Mouse (Mus musculus) gonadal fat pad, adult 2 months (tissue): ENCODE results near the gene Aspdh. TPM values are rescaled to one million over a fixed set of nuclear protein-coding genes. Genes with fewer than 3 reads are reported as not detected.

Source experiments
- DNase-seq: peaks from one replicate; pipeline ENCODE4 v3.0.0-alpha.2; 2012; ENCODE audit warnings: low read depth
- polyA plus RNA-seq: library from polyadenylated mRNA; depleted of rRNA; stranded (reverse); fragments of >200 nt; gene quantifications from 2 replicates; pipeline ENCODE4 v1.2.3, GENCODE M21; 2012; rRNA removed

Gene Aspdh
- polyA plus RNA-seq, result 0.20 and 0.23 TPM in 2 replicates

DNA sequence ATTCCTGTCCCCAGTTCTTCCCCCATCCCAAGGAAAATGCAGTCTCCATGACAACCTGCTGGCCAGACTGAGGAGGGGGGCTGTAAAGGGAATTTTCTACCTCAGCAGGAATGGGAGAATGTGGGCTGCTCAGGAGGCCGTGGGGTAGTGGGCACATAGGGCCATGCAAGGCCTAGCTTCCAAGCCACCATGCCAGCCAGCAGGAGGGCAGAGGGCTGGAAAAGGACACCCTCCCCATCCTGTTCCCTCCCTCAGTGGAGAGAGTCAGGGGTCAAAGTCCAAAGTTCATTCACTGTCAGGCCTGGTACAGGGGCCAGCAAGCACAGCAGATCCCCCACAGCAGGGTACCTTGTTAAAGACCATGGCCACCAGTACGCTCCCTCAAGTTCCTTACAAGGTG is at the start of gene Aspdh:
TSS of gene Aspdh (plus strand) at position 281 of the 400 bp plus-strand sequence.
- no peak for DNase-seq

DNA sequence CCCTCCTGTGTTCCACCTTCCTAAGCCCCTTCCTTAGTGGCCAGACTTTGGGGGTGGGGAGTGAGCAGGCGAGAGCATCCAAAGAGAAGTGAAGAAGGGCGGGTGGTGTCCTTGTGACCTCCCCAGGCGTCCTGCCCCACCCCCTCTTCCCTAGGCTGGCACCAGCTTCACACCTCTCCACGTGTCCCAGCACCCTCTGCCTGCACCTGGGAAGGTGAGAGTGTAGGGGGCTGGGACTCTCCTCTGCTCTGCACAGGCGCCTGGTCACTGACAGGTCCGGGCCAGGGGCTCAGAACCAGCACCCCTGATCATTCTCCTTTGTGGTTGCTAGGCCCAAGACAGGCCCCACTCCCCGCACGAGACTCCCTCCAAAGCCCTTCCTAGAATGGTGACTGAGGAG is 37.5 kb upstream of the Aspdh start:
- DNase-seq, result no peak

DNA sequence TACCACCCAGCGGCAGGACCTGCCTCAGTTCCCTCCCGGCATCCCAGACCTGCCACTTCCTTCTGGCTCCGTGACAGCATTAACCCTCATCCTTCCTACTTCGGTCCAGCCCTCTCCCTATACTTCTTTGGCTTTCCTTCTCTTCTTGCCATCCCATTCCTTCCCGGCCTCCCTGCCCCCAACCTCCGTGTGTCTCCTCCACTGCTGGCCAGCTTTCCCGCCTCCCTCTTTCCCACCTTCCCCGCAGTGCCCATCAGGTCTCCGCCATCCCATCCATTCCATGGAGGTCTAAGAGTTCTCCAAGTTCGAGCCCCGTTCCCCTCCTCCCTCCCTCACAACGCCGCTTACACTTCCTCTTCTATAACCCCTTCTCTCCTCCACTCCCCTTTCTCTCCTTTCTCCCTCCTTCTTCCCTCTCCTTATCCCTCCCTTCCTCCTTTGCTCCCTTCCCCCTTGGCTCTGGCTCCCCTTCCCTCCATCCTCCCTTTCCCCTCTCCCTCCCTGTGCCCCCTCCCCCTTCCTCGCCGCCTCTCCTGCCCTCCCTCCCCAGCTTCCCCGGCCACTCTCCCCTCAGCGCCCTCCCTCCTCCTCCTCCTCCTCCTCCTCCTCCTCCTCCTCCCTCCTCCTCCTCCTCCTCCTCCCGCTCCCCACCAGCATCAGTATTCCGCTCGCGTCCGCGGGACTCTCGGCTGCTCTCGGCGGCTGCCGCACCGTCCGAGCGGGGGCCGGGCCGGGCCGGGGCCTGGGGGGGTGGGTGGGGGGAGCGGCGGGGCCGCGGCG is 36.8 kb upstream of the Aspdh start:
- no peak for DNase-seq

DNA sequence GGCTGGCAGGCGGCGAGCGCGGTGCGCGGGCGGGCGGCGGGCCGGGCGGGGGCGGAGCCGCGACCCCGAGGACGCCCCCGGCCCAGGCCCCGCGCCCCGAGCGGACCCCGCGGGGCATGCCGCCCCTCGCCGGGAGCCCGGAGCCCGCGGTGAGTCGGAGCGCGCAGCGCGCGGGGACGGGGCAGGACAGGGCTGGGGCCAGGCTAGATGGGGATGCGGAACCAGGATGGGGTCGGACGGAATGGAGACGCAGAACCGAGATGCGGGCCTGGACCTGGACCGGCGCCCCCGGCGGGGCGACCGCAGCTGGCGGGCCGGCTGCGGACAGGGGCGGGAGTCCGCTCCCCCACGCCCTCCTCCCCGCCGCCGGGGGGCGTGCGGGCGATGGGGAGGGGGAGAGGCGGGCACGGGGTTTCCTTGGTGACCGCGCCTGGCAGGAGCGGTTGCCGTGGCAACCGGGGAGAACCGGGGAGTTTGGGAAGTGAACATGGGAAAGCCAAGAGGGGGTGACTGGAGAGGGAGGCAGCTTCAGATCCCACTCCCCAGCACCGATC is 36.1 kb upstream of the Aspdh start, which contains the start of gene Lrrc4b:
TSS of gene Lrrc4b (plus strand) at position 51 of the 554 bp plus-strand sequence.
- no peak for DNase-seq

DNA sequence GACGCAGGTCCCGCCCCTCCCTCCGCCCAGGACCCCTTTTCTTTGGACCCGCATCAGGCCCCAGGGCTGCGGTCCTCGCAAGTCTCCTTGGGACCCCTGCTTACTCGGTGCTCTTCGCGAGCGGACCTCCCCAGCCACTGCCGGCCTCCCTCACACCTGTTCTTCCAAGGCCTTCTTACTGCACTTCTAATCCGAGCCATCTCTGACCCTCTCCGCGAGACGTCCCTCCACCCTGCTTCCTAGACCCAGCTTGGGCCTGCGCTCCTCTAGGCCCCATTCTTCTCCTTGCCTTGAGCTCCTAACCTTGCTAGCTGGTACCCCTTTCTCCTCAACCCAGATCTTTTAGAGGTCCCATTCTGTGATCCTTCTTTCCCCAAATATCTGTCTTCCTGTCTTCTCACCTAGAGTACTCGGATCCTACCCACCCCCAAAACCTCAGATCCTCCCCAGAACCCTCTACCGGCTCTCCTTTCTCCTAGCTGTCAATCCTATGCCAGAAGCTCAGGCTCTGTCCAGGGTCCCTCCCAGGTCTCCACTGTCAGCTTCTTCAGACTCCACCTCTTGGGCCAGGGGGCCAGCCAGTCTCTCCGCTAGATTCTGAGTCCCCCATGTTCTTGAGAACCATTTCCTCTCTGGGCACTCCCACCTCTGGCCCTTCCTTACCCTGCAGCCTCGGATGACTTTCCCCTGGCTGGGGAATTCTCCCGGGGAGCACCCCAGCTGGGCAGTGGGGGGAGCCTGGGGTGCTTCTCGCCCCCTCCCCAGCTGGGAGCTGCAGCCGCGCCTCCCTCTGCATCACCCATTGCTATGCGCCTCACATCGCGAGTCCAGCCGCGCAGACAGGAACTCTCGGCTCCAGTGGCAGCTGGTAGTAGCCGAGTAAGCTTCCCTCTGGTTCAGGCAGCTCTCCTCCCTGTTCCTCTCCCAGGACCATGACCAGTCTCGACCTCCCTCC is 35.4 kb upstream of the Aspdh start:
- DNase-seq, result no peak

DNA sequence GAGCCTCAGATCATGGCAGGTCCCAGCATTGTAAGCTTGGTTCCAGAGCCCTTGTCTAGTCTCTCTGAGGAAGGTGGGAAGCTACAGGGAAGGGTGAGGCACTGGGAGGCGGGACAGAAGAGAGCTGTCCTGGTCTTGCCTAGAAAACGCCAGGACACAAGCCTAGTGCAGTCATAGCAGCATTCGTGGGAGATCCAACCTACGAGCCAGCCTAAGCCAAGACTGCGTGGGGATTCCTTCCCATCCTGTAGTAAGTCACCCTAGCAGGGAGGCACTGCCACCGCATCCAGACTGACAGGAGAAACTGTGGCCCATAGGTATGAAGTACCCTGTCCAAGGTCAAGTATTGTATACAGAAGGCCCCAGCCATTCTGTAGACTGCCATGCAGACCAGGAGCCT is 32.6 kb upstream of the Aspdh start:
- no peak for DNase-seq

DNA sequence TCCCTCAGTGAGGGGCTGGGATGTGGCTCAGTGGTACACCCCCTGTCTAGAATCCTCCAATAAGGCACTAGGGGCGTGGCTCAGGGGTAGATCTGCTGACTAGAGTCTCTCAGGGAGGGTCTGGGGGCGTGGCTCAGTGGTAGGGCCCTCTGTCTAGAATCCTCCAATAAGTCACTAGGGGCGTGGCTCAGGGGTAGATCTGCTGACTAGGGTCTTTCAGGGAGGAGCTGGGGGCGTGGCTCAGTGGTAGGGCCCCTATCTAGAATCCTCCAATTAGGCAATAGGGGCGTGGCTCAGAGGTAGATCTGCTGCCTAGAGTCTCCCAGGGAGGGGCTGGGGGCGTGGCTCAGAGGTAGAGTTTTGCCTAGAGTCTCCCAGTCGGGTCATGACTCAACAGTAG is 31.8 kb upstream of the Aspdh start:
- DNase-seq, result no peak

DNA sequence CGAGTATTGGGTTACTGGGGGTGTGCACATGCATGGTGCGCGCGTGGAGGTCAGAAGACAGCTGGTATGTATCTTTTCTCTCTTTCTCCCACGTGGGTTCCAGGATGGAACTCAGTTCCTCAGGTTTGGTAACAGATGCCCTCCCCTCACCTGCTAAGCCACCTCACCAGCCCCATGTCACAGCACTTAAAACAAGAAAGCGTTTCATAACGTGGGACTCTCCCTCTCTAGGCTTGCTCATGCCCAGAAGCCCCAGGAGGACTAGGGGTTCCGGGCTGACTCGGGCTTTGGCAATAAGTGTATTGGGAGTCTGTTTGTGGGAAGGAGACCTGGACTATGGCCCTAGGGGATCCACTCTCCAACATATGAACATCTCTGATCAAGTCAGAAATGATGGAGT is 31.1 kb upstream of the Aspdh start:
- DNase-seq, result no peak

DNA sequence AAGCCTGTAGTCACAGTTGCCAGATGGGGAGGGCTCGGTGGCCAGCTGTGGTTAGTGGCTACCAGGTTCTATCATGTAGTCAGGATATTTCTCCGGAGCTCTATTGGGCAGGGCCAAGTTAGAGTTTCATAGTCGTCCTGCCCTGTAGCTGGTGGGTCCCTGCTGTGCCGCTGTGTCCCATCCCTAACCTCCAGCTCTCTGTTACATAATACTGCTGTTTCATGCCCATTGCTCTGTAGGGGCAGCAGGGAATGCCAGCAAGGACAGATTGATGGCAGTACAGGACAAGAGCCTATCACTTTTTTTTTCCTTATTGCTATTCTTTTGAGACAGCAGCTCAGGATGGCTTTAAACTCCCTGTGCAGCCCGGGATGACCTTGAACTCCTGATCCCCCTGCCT is 29.4 kb upstream of the Aspdh start:
- DNase-seq, result no peak

DNA sequence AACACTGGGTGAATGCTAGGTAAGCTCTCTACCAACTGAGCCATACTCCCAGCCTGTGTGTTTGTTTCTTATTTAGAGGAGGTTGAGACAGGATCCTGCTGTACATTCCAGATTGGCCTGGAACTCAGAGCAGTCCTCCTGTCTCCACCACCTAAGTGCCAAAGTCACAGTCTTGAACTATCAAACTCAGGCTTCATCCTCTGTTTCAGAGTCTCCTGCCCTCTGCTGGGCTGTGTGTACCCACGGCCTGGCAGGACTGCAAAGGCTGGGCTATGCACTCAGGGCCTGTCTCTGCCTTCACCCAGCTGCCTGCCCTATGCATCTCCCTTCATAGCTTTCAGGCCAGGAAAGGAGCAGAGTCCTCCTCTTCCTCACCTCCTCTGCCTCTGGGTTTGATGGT is 28.9 kb upstream of the Aspdh start:
- DNase-seq, result no peak

DNA sequence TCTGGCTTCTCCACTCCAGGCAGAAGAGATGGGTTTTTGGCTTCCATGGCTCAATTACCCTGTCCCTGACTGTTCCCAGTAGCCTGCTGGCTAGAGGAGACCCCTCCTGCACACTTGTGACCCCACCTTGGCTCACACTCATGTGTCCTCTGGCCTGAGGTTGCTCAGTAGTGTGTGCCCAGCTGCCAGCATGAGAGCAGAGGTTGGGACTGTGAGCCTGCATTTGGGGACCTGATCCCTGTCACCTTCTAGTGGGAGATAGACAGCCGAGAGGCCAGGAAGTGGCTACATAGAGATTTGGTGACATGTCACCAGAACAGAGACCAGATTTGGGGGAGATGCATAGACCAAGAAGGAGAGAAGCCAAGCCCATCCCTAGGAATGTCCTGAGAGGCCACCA is 28.0 kb upstream of the Aspdh start:
- no peak for DNase-seq

DNA sequence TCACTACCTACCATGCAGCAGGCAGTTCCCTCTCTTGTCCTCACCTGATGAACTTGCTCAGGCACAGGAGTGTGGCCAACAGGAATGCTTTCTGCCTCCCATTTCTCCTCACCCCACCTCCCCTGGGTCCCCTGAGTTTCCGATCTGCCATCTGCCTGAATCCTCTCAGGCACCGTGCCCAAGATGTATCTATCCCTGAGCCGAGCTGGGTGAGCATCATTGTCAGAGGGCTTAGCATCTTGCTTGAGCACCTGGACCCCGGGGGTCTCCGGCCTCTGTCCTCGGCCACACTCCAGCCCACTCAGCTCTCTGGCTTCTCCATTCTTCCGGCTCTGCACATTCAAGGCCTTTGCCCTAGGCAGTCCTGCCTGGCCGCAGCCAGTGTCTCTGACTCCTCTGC is 27.3 kb upstream of the Aspdh start:
- DNase-seq, result no peak

DNA sequence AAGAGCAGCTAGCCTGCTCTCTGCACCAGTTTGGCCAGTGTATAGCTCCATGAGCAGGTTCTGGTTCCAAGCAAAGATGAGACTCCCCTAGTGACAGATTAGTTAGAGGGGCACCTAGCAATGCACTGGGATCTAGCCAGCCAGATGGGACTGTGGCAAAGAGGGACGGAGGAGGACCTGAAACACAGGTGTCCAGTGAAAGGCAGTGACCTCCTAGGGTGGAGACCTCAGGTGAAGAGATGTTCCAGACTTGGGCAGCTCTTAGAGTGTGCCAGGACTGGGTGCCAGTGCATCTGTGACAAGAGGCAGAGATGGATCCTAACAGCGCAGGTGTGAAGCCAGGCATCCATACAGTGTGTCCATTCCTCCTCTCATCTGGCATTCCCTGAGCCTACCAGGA is 25.5 kb upstream of the Aspdh start:
- DNase-seq, result no peak

DNA sequence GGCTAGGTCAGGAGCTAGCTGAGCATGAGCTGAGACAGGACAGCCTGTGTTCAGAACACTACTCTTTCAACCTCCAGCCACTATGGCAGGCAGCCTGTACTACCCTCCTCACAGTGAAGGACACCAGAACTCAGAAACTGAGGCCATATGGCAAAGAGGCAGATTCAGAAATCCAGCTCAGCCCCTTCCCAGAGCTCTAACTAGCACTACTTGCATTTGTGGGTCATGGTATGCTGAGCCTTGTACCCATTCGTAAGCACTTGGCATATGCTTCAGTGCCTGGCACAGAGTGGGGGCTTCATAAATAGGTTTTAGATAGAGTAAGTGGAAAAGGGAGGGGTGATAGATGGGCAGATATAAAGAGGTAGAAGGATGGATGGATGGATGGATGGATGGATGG is 24.7 kb upstream of the Aspdh start:
- no peak for DNase-seq

DNA sequence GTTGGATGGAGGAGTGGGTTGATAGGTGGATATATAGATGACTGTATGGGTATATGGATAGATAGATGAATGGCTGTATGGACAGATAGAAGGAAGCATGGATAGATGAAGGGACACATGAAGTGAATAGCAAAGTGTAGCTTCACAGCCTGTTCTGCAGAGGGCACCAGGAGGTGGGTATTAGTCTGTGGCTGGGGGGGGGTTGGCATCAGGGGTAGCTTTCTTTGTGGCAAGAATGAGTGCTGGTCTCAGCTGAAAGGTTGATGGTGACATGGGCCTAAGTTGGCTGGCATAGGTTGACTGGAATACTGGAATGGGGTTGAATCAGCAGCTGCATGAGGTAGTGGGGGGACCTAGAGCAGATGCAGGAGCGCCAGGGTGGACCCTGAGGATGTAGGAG is 24.0 kb upstream of the Aspdh start:
- DNase-seq, result no peak

DNA sequence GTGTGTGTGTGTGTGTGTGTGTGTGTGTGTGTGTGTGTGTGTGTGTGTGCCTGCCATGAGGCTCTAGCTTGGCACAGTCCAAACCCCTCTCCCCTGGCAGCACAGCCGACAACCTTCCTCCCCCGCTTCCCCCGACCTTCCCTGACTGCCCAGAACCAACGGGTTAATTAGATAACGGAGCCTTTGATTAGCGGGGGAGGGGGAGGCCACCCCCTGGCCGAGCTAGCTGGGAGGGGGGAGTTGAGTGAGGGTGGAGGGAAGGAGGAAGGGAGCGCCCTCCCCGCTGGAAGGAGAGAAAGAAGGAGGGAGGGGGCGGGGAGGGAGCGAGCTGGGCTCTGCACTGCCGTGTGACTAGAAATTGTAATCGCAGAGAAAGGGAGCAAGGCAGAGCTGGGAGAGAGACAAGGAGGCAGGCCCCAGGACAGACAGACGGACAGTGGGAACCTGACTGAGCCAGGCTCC is 23.5 kb upstream of the Aspdh start:
- no peak for DNase-seq

DNA sequence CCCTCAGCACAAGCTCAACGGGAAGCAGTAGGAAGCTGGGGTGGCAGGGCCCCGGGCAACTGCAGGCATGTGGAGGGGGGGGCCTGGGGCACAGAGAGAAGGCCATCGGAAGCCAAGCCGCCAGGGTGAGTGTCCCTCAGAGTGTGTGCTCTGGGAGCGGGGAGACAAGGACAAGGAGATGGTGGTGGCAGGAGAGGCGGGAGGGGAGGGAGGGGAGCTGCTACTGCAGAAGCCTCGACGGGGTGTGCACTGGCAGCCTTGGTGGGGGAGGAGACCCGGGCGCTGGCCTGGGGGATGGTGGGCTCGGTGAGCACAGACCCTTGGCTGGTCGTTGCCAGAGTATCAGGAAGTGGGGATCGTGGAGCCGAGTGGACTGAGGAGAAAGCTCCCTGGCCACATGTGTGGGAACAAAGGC is 22.8 kb upstream of the Aspdh start:
- no peak for DNase-seq

DNA sequence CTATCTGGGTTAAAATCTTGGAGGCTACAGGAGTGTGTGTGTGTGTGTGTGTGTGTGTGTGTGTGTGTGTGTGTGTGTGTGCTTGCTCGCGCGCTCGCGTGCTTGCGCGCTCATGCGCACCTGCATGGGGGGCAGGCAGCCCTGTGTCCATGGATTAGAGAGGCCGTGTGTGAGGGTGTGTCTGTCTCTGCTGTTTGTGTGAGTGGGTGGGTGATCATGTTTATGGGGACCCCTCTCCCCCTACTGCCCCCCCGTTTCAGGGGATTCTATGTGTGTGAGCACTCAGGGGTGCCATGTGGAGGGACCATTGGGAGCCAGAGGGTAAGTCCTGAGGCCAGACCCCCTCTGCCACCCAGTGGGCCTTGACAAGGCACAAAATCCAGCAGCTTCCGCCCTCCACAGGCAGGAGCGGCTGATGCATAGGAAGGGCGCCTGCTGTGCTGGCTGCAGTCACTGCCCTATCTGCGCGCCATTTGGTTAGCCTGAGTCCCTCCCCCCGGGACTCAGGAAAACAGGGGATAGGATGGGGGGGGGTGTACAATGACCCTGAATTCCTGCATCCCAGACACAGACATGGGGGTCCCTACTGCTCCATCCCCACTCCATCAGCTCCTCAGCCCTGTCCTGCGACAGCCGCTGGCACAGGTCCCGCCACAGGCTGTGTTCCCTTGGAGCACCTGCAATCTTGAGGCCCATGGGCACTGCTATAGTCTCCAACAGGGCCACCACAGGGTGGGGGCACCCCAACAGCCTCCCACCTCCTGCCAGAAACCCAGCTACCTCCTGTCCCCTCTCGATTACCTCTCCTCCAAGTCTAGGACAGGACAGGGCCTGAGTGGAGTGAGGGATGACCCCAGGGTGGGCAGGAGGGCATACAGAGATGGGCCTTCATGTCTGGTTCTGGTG is 21.7 kb upstream of the Aspdh start:
- DNase-seq, result no peak

DNA sequence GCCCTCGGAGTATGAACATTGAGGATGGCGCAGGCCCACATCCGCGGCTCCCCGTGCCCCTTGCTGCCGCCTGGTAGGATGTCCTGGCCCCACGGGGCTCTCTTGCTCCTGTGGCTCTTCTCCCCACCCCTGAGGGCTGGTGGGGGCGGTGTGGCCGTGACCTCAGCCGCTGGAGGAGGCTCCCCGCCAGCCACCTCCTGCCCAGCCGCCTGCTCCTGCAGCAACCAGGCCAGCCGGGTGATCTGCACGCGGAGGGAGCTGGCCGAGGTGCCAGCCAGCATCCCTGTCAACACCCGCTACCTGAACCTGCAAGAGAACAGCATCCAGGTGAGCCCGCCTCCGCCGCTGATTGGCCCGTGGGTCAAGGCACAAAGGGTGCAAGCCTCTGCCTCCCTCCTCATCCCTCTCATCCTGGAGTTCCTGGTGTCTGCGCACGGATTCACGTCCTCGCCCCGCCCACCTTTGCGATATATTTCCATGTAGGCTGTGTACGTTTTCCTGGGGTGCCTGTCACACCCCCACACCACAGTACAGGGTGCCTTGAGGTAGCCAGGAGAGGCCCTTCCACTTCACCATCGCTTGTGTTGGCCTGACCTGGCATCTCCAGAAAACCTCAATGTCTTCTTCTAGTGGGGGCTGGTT is 20.2 kb upstream of the Aspdh start:
- DNase-seq, result no peak

DNA sequence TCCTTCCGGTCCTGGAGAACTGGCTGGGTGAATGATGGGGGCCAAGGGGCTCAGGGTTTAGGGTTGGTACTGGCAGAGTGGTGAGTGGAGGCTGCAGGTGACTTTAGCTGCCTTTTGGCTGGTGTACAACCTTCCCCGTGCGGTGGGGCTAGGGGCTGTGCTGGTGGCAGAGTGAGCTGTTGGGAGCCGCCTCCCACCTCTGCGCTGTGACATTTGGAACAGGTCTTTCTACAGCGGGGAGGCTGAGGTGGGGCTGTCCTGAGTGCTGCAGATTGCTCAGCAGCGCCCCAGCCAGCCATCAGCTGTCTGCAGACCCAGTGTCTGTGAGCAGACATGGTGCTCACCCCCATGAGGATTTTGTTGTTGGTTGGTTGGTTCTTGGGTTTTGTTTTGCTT is 19.7 kb upstream of the Aspdh start:
- DNase-seq, result no peak
